Mouse (Mus musculus) heart, embryonic 14.5 days (tissue): ENCODE data around the gene Galnt15. TPM values are rescaled to one million over a fixed set of nuclear protein-coding genes. Genes with fewer than 3 reads are reported as not detected.

Experiments
- ATAC-seq: fragments of 200-750 bp; cut with Nextera tagmentation; 2 replicates; pipeline ENCODE4 v1.8.0; 2017; ENCODE audit warnings: low read depth, moderate TSS enrichment; ENCODE audit not compliant: insufficient number of reproducible peaks, insufficient read depth, low FRiP score
- H3K27ac ChIP-seq, 2 experiments: fragments of 200-500 bp in 1 of 2; fragments of 300-500 bp in 1 of 2; sonication (generic) in 1 of 2; replicated peaks in 1 of 2; 2 replicates each; pipeline ENCODE4 v1.5.1; 2012 to 2014; ENCODE audit warnings: low read depth in 2 of 2, low read length in 2 of 2, control low read depth in 1 of 2, mild to moderate bottlenecking in 1 of 2, mixed read lengths in 1 of 2; ENCODE audit not compliant: control insufficient read depth in 1 of 2, insufficient read depth in 1 of 2
- H3K27me3 ChIP-seq: fragments of 300-500 bp; sonication (generic); 2 replicates; pipeline ENCODE4 v1.6.1; 2014; ENCODE audit warnings: mild to moderate bottlenecking, low read length, control low read depth; ENCODE audit not compliant: control insufficient read depth, insufficient read depth
- H3K36me3 ChIP-seq: fragments of 300-500 bp; sonication (generic); 2 replicates; pipeline ENCODE4 v1.6.1; 2014; ENCODE audit warnings: mild to moderate bottlenecking, control low read depth, low read length, mixed read lengths; ENCODE audit not compliant: control insufficient read depth, insufficient read depth
- H3K4me1 ChIP-seq, 2 experiments: fragments of 200-500 bp in 1 of 2; fragments of 300-500 bp in 1 of 2; sonication (generic) in 1 of 2; 2 replicates each; pipeline ENCODE4 v1.6.1; 2012 to 2014; ENCODE audit warnings: low read length in 2 of 2, control low read depth in 1 of 2, mixed read lengths in 1 of 2; ENCODE audit not compliant: control insufficient read depth in 2 of 2, insufficient read depth in 2 of 2
- H3K4me2 ChIP-seq: fragments of 300-500 bp; sonication (generic); 2 replicates; pipeline ENCODE4 v1.6.1; 2014; ENCODE audit warnings: mild to moderate bottlenecking, low read length
- H3K4me3 ChIP-seq, 2 experiments: fragments of 200-500 bp in 1 of 2; fragments of 300-500 bp in 1 of 2; sonication (generic) in 1 of 2; 2 replicates each; pipeline ENCODE4 v1.5.1; 2012 to 2014; ENCODE audit warnings: low read length in 2 of 2, mild to moderate bottlenecking in 2 of 2, control low read depth in 1 of 2, low read depth in 1 of 2, moderate library complexity in 1 of 2; ENCODE audit not compliant: control insufficient read depth in 1 of 2, insufficient read depth in 1 of 2
- H3K9ac ChIP-seq: fragments of 300-500 bp; sonication (generic); 2 replicates; pipeline ENCODE4 v1.6.1; 2014; ENCODE audit warnings: mild to moderate bottlenecking, low read length
- H3K9me3 ChIP-seq: fragments of 300-500 bp; sonication (generic); 2 replicates; pipeline ENCODE4 v1.6.1; 2016; ENCODE audit warnings: low read length, control low read depth; ENCODE audit not compliant: control insufficient read depth
- WGBS: fragments of 180-500 bp; shearing (Covaris S2); extraction: QIAGEN DNeasy Blood & Tissue Kit; methylation state at CpG from one replicate; pipeline ENCODE4 v1.1.7; 2014; 5-methylcytosine and 5-hydroxymethylcytosine counted together
- polyA plus RNA-seq: library from polyadenylated mRNA; unstranded; fragments of >200 nt; fragmentation: Nextera tagmentation; extraction: Ambion mirVana; gene quantifications from 2 replicates; pipeline ENCODE4 v1.2.1, GENCODE M21; 2014

Gene Galnt15
- polyA plus RNA-seq, 1 experiment from 2014 or later, result 0.27 TPM

- Histone ChIP-seq H3K9me3 (no peaks in the 10 kb centered on the region), H3K9ac (no peak overlapping the region), H3K4me3 (no peak overlapping the region), H3K36me3 (no peaks in the 10 kb centered on the region), H3K4me2 (no peak overlapping the region), H3K27ac (no peak overlapping the region), H3K27me3 (no peaks in the 10 kb centered on the region), H3K4me1 (no peaks in the 10 kb centered on the region)
- ATAC-seq, result no peak
- WGBS, result 48% methylated on average over 9 of the region's 9 CpGs
Measured at GRCm38 (mm10) chr14:32021967-32022366, 6.8 kb upstream of the Galnt15 start.

DNA sequence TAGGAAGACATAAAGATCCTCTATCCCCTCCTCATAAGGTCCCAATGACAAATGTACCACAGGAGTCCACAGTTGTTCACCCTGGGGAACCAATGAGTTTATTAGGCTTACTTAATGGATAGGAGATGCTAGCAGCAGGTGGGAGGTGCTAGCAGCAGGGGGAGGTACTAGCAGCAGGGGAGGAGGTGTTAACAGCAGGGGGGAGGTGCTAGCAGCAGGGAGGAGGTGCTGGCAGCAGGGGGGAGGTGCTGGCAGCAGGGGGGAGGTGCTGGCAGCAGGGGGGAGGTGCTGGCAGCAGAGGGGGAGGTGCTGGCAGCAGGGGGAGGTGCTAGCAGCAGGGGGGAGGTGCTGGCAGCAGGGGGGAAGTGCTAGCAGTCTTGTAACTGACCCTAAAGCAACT, 6.3 kb upstream of the Galnt15 start:
- H3K27ac ChIP-seq, result no peak overlapping the region
- ATAC-seq, result no peak
- H3K36me3 ChIP-seq, result no peaks in the 10 kb centered on the region

DNA sequence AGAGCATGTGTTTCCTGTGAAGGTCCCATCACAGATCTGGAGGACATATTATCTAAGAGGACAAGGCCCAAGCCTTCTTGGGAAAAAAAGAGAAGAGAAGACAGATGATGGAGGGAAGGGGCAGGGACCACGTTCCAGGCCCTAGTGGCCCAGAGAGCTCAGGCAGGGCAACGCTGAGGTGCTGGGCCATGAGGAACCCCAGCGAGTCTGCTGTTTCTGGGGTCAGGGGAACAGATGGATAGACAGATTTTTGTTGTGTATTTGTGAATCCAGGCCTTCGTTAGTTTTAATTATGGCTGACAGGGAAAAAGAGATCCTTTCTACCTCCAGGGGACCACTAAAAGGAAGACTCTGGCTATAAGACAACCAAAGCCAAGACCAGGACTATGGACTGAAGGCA, 4.9 kb upstream of the Galnt15 start:
- Histone ChIP-seq H3K36me3 (no peaks in the 10 kb centered on the region), H3K27me3 (no peaks in the 10 kb centered on the region), H3K4me2 (no peak overlapping the region), H3K27ac (no peak overlapping the region), H3K4me3 (no peak overlapping the region), H3K9ac (no peak overlapping the region), H3K9me3 (no peaks in the 10 kb centered on the region), H3K4me1 (peaks cover 6 to 8% of the 10 kb centered on the region in 2 experiments)
- no peak for ATAC-seq
- WGBS, result 88% methylated on average over 4 of the region's 4 CpGs

More for the DNA sequence above, 6.3 kb upstream of the Galnt15 start:
- H3K4me3 ChIP-seq, result no peak overlapping the region
- no peaks in the 10 kb centered on the region for H3K27me3 ChIP-seq
- no peak overlapping the region for H3K4me2 ChIP-seq
- no peaks in the 10 kb centered on the region for H3K9me3 ChIP-seq
- no peaks in the 10 kb centered on the region for H3K4me1 ChIP-seq
- no peak overlapping the region for H3K9ac ChIP-seq

- peaks cover 8% of the 10 kb centered on the region for H3K27me3 ChIP-seq
- H3K9me3 ChIP-seq, result no peaks in the 10 kb centered on the region
- no peak overlapping the region for H3K9ac ChIP-seq
- no peaks in the 10 kb centered on the region for H3K36me3 ChIP-seq
- no peak overlapping the region for H3K4me3 ChIP-seq
- no peak overlapping the region for H3K27ac ChIP-seq
- WGBS, result 64% methylated on average over 7 of the region's 7 CpGs
- no peak for ATAC-seq
- no peak overlapping the region for H3K4me2 ChIP-seq
- peaks cover 14% of the 10 kb centered on the region in 2 experiments for H3K4me1 ChIP-seq
Measured at GRCm38 (mm10) chr14:32027218-32027617, 1.6 kb upstream of the Galnt15 start.

DNA sequence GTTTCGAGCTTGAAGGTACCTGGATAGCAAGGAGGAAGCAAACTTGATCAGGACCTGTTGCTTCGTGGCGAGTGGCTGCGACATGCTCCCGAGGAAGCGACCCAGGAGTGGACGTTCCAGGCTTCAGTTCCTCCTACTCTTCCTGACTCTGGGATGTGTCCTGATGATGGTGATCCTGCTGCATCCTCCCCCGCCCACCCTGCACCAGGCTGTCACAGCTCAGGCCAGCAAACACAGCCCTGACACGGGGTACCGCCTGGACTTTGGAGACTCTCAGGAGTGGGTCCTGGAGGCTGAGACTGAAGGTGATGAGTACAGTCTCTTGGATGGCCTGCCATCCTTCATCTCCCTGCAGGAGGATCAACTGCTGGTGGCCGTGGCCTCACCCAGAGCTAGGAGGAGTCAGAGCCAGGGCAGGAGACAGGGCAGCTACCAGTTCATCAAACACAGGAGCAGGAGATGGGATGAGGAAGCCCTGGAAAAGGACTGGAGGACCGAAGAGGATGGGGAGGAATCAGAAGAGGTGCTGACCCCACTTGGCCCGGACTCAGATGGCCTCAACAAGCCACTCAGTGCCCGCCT, 713 bp downstream of the Galnt15 start:
- peaks cover 8% of the 10 kb centered on the region for H3K27me3 ChIP-seq
- H3K4me2 ChIP-seq, result peak overlapping the region; percentile 55; the same call in 1 of the 2 replicates
- ATAC-seq, result no peak
- 48% methylated on average over 14 of the region's 14 CpGs for WGBS
- no peak overlapping the region for H3K27ac ChIP-seq
- no peak overlapping the region for H3K9ac ChIP-seq
- peaks cover 14% of the 10 kb centered on the region in 2 experiments for H3K4me1 ChIP-seq
- H3K4me3 ChIP-seq, result 0 out of 4 replicates have a peak overlapping the region, but pooled peaks of 1 of the 2 experiments have one; percentile 14
- H3K36me3 ChIP-seq, result no peaks in the 10 kb centered on the region
- no peaks in the 10 kb centered on the region for H3K9me3 ChIP-seq

DNA sequence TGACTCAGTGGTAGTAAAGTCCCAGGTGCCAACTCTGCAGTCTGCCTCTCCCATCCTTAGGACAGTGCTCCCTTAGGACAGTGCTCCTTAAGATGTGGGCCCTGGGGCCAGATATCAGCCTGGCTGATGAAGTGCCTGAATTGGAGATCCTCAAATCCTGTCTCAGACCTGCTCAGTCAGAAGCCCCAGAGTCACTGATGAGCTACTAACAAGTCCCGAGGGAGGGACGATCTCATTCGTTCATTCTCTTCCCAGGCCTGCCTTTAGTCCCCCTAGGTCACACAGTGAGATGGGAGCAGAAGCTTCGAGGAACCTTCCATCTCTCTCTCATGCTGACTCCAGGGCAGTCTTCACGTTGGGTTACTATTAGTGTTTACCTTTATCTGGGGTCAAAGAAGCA, 1.3 kb downstream of the Galnt15 start:
- Histone ChIP-seq H3K4me3 (no peak overlapping the region), H3K9ac (no peak overlapping the region), H3K4me2 (no peak overlapping the region), H3K4me1 (peaks cover 14% of the 10 kb centered on the region in 2 experiments), H3K9me3 (no peaks in the 10 kb centered on the region), H3K36me3 (no peaks in the 10 kb centered on the region), H3K27me3 (peaks cover 8% of the 10 kb centered on the region), H3K27ac (no peak overlapping the region)
- ATAC-seq, result no peak
- 63% methylated on average over 5 of the region's 5 CpGs for WGBS

GRCm38 (mm10) chr14:32032522-32032921, 3.7 kb downstream of the Galnt15 start:
- no peak overlapping the region for H3K27ac ChIP-seq
- ATAC-seq, result no peak
- WGBS, result 13% methylated on average over 4 of the region's 4 CpGs
- H3K9me3 ChIP-seq, result peaks cover under 1% of the 10 kb centered on the region; the same call in 1 of the 2 replicates
- H3K4me3 ChIP-seq, result no peak overlapping the region
- no peak overlapping the region for H3K4me2 ChIP-seq
- H3K36me3 ChIP-seq, result no peaks in the 10 kb centered on the region
- H3K9ac ChIP-seq, result no peak overlapping the region
- H3K4me1 ChIP-seq, result peaks cover 14% of the 10 kb centered on the region in 2 experiments
- peaks cover 8% of the 10 kb centered on the region for H3K27me3 ChIP-seq

DNA sequence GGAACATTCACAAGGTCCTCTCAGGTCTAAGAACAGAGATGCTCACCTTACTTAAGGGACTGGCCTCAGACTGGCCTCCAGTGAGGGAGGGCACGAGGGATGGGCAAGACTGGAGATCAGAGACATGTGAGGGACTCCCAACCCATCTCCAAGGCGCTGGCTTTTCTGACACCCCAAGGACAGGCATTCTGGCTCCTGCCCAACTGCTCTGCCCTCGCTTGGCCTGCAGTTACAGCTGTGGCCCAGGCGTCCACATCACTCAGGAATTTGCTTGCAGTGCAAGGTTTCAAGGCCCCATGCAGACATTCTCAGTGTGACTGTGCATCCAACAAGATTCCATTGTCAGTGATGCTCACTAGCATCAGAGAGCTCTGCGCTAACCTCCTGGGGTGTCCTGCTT, 7.7 kb downstream of the Galnt15 start:
- Histone ChIP-seq H3K4me3 (no peak overlapping the region), H3K9me3 (peaks cover 3% of the 10 kb centered on the region; the same call in 1 of the 2 replicates), H3K27me3 (no peaks in the 10 kb centered on the region), H3K4me1 (no peaks in the 10 kb centered on the region), H3K4me2 (no peak overlapping the region), H3K36me3 (no peaks in the 10 kb centered on the region), H3K27ac (no peak overlapping the region), H3K9ac (no peak overlapping the region)
- ATAC-seq, result no peak
- WGBS, result 63% methylated on average over 5 of the region's 5 CpGs
